Mouse (Mus musculus) testis, postnatal 10 days (tissue): ENCODE measurements around the gene Rtraf.
A peak's percentile ranks its signal among the peaks of the same experiment; 100 is the strongest.

Experiments used
- DNase-seq: peaks from one replicate; pipeline ENCODE4 v3.0.0; 2021; ENCODE audit warnings: low spot score

Rtraf gene

DNA sequence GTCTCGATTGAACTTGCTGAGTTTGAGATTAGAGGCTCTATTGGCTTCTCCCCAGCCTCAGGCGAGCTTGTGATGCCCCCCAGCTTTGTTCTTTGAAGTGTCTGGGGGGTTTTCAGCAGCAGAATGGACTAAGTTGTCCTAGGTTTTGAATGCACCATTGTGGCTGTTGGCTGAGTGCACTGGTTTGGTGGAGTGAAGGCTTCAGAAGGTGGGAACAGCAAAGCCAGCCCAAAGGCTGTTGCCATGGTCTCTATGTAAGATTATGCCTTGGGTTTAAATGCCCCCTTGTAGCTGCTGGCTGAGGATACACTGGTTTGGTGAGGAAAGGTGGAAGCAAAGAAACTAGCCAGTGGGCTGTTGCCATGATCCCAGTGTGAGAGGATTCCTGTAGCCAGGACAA, 23.1 kb downstream of the Rtraf start:
- no peak for DNase-seq

- no peak for DNase-seq
These were observed 26.9 kb downstream of the Rtraf start for GRCm38 (mm10) chr14:19796541-19797304.

DNA sequence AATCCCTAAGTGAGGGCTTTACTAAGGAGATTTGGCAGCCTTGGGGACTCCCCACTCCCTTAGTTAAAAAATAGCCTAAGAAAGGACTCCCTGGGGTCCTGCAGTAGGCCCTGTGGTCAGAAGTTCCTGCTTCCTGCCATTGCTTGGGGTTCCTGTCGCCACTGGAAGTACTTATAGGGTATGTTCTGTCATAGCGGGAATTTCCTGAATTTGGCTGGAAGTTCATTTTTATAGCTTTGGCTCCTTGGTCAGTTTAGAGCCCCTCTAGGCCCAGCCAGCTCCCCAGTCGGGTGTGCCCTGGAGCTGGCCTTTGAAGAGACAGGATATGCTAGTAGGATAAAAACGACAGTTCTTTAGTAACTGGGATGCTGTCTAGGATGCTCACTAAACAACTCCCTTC, 28.7 kb downstream of the Rtraf start:
- no peak for DNase-seq

- DNase-seq, result no peak
These were observed 35.2 kb downstream of the Rtraf start for GRCm38 (mm10) chr14:19788443-19788842.

DNA sequence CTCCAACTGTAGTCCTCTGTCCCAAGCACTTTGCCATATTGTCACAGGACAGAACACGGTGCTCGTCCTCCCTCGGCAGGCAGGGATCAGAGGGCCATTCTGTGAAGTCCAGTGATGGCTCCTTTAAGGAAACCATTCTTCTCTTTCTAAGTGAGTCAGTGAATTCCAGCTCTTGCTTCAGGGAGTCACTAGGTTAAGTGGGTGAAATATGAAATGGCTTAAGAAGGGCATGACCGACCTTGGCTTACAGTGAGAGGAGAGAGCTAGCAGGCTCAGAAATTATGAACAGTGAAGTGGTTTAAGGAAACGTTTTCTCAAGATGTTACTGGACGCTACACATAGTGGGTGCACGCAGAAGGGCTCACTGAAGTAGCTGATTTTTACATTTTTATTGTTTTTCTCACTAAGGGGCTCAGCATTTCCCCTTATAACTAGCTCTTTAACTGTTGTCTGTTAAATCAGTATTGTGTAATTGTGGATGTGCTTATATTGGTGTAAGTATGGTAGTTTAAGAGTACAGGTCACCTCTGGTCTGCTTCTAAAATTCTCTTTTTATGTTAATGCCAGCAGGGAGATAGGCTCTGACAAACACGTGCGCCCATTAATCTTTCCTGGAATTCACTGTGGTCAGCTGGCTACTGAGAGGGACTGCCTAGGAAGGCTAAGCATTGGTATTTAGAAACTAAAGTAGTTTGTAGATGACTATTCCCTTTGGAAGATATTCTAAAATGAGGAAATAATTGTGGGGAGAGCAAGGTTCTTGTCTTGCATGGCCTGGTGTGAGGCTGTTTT, 37.6 kb downstream of the Rtraf start:
- no peak for DNase-seq

DNA sequence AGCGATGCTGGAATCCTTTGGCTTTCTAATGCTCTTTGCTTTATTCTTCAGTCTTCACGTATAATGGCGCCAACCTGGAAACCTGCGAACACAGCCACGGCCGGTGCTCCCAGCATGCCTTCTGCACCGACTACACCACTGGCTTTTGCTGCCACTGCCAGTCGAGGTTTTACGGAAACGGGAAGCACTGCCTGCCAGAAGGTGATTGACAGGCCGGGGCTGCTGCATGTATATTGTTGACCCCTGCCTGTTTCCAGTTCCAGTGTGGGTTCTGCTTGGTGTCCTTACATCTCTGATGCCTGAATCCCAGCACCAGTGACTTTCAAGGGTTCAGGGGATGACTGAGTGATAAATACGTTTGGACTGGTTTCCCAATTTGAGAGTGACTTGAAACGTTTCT, 45.7 kb downstream of the Rtraf start:
- DNase-seq, result no peak

- DNase-seq, result no peak
These were observed 46.3 kb downstream of the Rtraf start for GRCm38 (mm10) chr14:19777365-19777764.

- peak; percentile 80 for DNase-seq
These were observed 46.7 kb downstream of the Rtraf start for GRCm38 (mm10) chr14:19776890-19777289.

GRCm38 (mm10) chr14:19776179-19776578, 47.4 kb downstream of the Rtraf start:
- no peak for DNase-seq

DNA sequence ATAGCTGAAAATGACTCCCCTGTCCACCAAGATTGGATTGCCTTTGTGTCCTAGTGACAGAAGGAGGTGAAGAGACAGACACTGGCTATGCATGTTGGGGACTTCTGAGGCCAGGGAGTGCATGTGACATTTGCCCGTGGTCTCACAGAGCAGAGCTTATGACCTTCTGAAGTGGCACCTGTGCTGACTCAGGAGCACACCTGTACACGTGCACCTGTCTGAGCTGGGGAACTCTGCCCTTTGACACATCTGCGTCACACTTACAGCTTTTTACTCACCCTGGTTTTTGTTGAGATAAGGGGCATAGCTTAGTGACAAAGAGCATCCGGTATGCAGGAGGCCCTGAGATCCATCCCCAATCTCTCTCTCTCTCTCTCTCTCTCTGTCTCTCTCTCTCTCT, 48.1 kb downstream of the Rtraf start:
- DNase-seq, result no peak

GRCm38 (mm10) chr14:19774036-19774628, 49.5 kb downstream of the Rtraf start:
- no peak for DNase-seq

DNA sequence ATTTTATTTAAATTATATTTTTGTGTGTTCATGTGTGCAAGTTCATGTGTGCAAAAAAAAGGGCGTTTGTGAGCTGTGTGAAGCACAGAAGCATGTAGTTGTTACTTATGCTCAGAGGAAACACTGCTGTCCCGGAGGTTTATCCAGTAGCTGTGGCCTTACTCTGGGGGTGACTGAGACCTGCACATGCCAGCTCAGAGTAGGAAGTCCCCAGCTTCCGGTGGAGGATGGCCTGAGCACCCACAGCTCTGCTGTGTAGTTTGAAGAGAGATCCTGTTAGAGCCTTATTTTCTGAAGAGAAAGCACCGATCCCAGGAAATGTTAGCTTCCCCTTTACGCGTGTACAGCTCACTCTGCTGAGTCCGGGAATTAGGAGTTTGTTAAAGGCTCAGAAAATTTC, 52.5 kb downstream of the Rtraf start:
- no peak for DNase-seq

GRCm38 (mm10) chr14:19769441-19770200, 54.0 kb downstream of the Rtraf start:
- peak; percentile 77 for DNase-seq

GRCm38 (mm10) chr14:19768648-19769047, 55.0 kb downstream of the Rtraf start:
- DNase-seq, result no peak

- DNase-seq, result no peak
These were observed 57.3 kb downstream of the Rtraf start for GRCm38 (mm10) chr14:19766380-19766649.

GRCm38 (mm10) chr14:19765539-19766379, 57.9 kb downstream of the Rtraf start:
- DNase-seq, result no peak

- DNase-seq, result no peak
These were observed 59.3 kb downstream of the Rtraf start for GRCm38 (mm10) chr14:19764331-19764730.

GRCm38 (mm10) chr14:19763527-19763926, 60.1 kb downstream of the Rtraf start:
- no peak for DNase-seq

DNA sequence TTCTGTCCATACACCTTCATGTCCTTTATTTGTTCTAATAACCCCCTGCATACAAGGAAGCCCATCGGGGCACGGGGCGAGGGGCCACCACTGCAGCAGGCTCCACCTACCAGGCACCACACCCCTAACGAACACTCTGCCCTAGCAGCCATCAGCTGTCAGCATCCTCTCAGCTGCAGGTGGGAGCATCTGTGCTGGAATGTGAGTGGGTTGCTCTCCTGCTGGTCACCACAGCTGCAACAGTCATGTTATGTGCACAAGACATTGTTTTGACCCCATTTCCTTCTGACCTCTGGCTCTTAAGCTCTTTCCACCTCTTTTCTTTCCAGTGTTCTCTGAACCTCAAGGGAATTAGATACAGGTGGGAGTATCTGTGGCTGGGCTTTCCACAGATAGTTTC, 61.6 kb downstream of the Rtraf start:
- DNase-seq, result no peak
